18 mouse cellular contexts compared by ENCODE assay signal in the genomic region with DNA sequence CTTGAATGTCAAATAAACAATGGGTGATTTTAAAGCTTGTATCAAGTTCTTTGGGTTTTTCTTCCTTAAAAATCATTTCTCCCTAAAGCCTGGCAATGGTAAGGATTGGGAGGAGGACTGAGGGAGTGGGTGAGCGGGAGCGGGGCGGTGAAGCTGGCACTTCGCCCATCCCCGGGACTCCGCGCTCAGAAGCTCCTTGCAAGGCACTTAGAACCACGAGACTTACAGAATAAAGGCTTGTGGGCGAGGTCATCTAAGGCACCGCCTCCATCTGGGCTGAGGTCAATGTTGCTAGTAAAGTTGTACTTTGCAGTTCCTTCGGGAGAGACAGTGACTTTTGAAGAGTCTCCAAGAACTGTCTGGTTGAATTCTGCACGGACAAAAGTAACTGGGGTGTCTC. TPM values are rescaled to one million over a fixed set of nuclear protein-coding genes. Genes with fewer than 3 reads are reported as not detected.
DNase-seq lines count a peak whose midpoint lies in the region; ATAC-seq and TF ChIP-seq lines count a peak whose summit lies in the region.
"Had no signal": no experiment of that assay in that cellular context is flagged by ENCODE, and none has a peak within 500 bp of the region (broad histone marks: within the 10 kb centered on the region; RNA-seq: fewer than 3 reads in every experiment).

No protein-coding gene starts in this region.

- no peak overlapping the region for H3K27ac ChIP-seq in forebrain, postnatal 0 days (ENCODE audit: low read depth, low read length)
- H3K27ac ChIP-seq: forebrain, embryonic 13.5 days; kidney, postnatal 0 days; liver, embryonic 15.5 days; midbrain, embryonic 13.5 days; neural tube, embryonic 13.5 days had no signal

- ATAC-seq in frontal cortex, adult (ENCODE audit: low TSS enrichment): peak; percentile 69
- ATAC-seq in erythroid progenitor cell, adult 5-6 weeks (replicated peaks; ENCODE audit: low FRiP score, poor library complexity, severe bottlenecking): no peak
- no peak for ATAC-seq in forebrain, postnatal 0 days
- ATAC-seq: forebrain, embryonic 13.5 days; midbrain, embryonic 13.5 days had no signal

- H3K9ac ChIP-seq in forebrain, postnatal 0 days: no peak overlapping the region
- H3K9ac ChIP-seq: forebrain, embryonic 13.5 days; liver, embryonic 15.5 days; midbrain, embryonic 13.5 days; neural tube, embryonic 13.5 days had no signal

- peaks cover 8% of the 10 kb centered on the region; the same call in 1 of the 2 replicates for H3K4me1 ChIP-seq in forebrain, postnatal 0 days (ENCODE audit: insufficient read depth)

- no peaks in the 10 kb centered on the region for H3K9me3 ChIP-seq in forebrain, postnatal 0 days (ENCODE audit: low read length)
- H3K9me3 ChIP-seq: forebrain, embryonic 13.5 days; liver, embryonic 15.5 days; midbrain, embryonic 13.5 days; neural tube, embryonic 13.5 days had no signal

- no peak for TF ChIP-seq CTCF in forebrain, postnatal 0 days (IDR thresholded peaks at IDR 0.05; ENCODE audit: low read depth)

- no peaks in the 10 kb centered on the region for H3K36me3 ChIP-seq in forebrain, postnatal 0 days (ENCODE audit: insufficient read depth)
- H3K36me3 ChIP-seq: liver, embryonic 15.5 days; midbrain, embryonic 13.5 days; neural tube, embryonic 13.5 days had no signal

- WGBS in forebrain, postnatal 0 days: 45% methylated on average over 12 of the region's 12 CpGs

- peak; percentile 76 for DNase-seq in heart, adult 11 months
- no peak for DNase-seq in heart, postnatal 14 days
- peak; percentile 20 for DNase-seq in ovary, postnatal 36 days (ENCODE audit: low spot score)
- no peak for DNase-seq in ovary, adult 18-20 months (ENCODE audit: low spot score)
- DNase-seq in right cerebral cortex, postnatal 10 days (ENCODE audit: low spot score in 2 of 2): peak; percentile 39 to 47
- no peak for DNase-seq in forebrain, postnatal 0 days
- DNase-seq: cerebellum, adult 11-12 months; embryo, embryonic 11 days; heart, adult 18-20 months; thymus, postnatal 4 days had no signal

- H3K4me2 ChIP-seq in forebrain, postnatal 0 days (ENCODE audit: low read depth): no peak overlapping the region
- H3K4me2 ChIP-seq: forebrain, embryonic 13.5 days; liver, embryonic 15.5 days; midbrain, embryonic 13.5 days; neural tube, embryonic 13.5 days had no signal

- no peaks in the 10 kb centered on the region for H3K27me3 ChIP-seq in forebrain, postnatal 0 days (ENCODE audit: insufficient read depth, low read length)
- H3K27me3 ChIP-seq: CH12.LX; forebrain, embryonic 13.5 days; liver, embryonic 15.5 days; midbrain, embryonic 13.5 days; neural tube, embryonic 13.5 days had no signal

- no peak overlapping the region for H3K4me3 ChIP-seq in forebrain, postnatal 0 days (ENCODE audit: low read depth, low read length)
- H3K4me3 ChIP-seq: forebrain, embryonic 13.5 days; liver, embryonic 15.5 days; midbrain, embryonic 13.5 days; neural tube, embryonic 13.5 days had no signal

- intact Hi-C loops in heart, postnatal 14 days (cut with DNase I): no loop called here

RNA-seq across cellular contexts. Expression of gene Cfap70, which starts 4.8 kb away (rescaled TPM):
- total RNA-seq in heart, postnatal 14 days (2021): under 1 TPM; 0.12 to 0.27 TPM
- total RNA-seq in erythroid progenitor cell, adult 5-6 weeks (2015; ENCODE audit: low replicate concordance): not detected in 2 replicates
- not detected in 2 replicates for total RNA-seq in erythroid progenitor cell, adult 5-6 weeks (2017; ENCODE audit: low replicate concordance)
- total RNA-seq in forebrain, postnatal 0 days (2014; rRNA removed): 1.5 and 2.1 TPM in 2 replicates
- 0.88 and 1.4 TPM in 2 replicates for polyA plus RNA-seq in forebrain, postnatal 0 days (2015; fragmentation: Nextera tagmentation; extraction: Ambion mirVana)
- polyA plus RNA-seq: liver, embryonic 15.5 days had no signal

RNA-seq across cellular contexts. Expression of gene Anxa7, which starts 32.7 kb away (rescaled TPM):
- 10 to 100 TPM; 50.0 to 61.0 TPM for total RNA-seq in heart, postnatal 14 days (2021)
- total RNA-seq in erythroid progenitor cell, adult 5-6 weeks (2015; ENCODE audit: low replicate concordance): 59.9 and 88.3 TPM in 2 replicates
- total RNA-seq in erythroid progenitor cell, adult 5-6 weeks (2017; ENCODE audit: low replicate concordance): 60.6 and 79.3 TPM in 2 replicates
- total RNA-seq in forebrain, postnatal 0 days (2014; rRNA removed): 36.7 and 43.0 TPM in 2 replicates
- 20.9 and 21.2 TPM in 2 replicates for polyA plus RNA-seq in forebrain, postnatal 0 days (2015; fragmentation: Nextera tagmentation; extraction: Ambion mirVana)

RNA-seq across cellular contexts. Expression of gene Mss51, which starts 49.5 kb away (rescaled TPM):
- total RNA-seq in heart, postnatal 14 days (2021): 1 to 10 TPM in 1 of 2 experiments, under 1 TPM in 1; 0.88 to 1.1 TPM
- total RNA-seq in erythroid progenitor cell, adult 5-6 weeks (2015; ENCODE audit: low replicate concordance): 8.0 and 20.2 TPM in 2 replicates
- 5.6 and 15.4 TPM in 2 replicates for total RNA-seq in erythroid progenitor cell, adult 5-6 weeks (2017; ENCODE audit: low replicate concordance)
- total RNA-seq in forebrain, postnatal 0 days (2014; rRNA removed): 0.14 and 0.15 TPM in 2 replicates
- not detected in 2 replicates for polyA plus RNA-seq in forebrain, postnatal 0 days (2015; fragmentation: Nextera tagmentation; extraction: Ambion mirVana)

RNA-seq across cellular contexts. Expression of gene Mrps16, which starts 53.8 kb away (rescaled TPM):
- 10 to 100 TPM; 64.9 to 68.5 TPM for total RNA-seq in heart, postnatal 14 days (2021)
- total RNA-seq in erythroid progenitor cell, adult 5-6 weeks (2015; ENCODE audit: low replicate concordance): 9.2 and 20.2 TPM in 2 replicates
- total RNA-seq in erythroid progenitor cell, adult 5-6 weeks (2017; ENCODE audit: low replicate concordance): 6.9 and 15.9 TPM in 2 replicates
- total RNA-seq in forebrain, postnatal 0 days (2014; rRNA removed): 26.2 and 34.7 TPM in 2 replicates
- polyA plus RNA-seq in forebrain, postnatal 0 days (2015; fragmentation: Nextera tagmentation; extraction: Ambion mirVana): 59.9 and 79.1 TPM in 2 replicates

RNA-seq across cellular contexts. Expression of gene Dnajc9, which starts 58.5 kb away (rescaled TPM):
- total RNA-seq in heart, postnatal 14 days (2021): 10 to 100 TPM; 12.2 to 15.2 TPM
- total RNA-seq in erythroid progenitor cell, adult 5-6 weeks (2015; ENCODE audit: low replicate concordance): 86.9 and 96.0 TPM in 2 replicates
- total RNA-seq in erythroid progenitor cell, adult 5-6 weeks (2017; ENCODE audit: low replicate concordance): 210 and 262 TPM in 2 replicates
- total RNA-seq in forebrain, postnatal 0 days (2014; rRNA removed): 69.2 and 74.1 TPM in 2 replicates
- 112 and 115 TPM in 2 replicates for polyA plus RNA-seq in forebrain, postnatal 0 days (2015; fragmentation: Nextera tagmentation; extraction: Ambion mirVana)

Comparison
In these comparisons a context has a peak if more than half of its experiments do, and no peak if none do; other contexts are left out.
1. DNase-seq: peak in heart, adult 11 months (single experiment), ovary, postnatal 36 days (single experiment) and right cerebral cortex, postnatal 10 days (2 of 2); none in heart, postnatal 14 days (0 of 2), ovary, adult 18-20 months (single experiment) and forebrain, postnatal 0 days (single experiment).